Mouse (Mus musculus): ENCODE measurements around the gene Kcnk10.

DNA sequence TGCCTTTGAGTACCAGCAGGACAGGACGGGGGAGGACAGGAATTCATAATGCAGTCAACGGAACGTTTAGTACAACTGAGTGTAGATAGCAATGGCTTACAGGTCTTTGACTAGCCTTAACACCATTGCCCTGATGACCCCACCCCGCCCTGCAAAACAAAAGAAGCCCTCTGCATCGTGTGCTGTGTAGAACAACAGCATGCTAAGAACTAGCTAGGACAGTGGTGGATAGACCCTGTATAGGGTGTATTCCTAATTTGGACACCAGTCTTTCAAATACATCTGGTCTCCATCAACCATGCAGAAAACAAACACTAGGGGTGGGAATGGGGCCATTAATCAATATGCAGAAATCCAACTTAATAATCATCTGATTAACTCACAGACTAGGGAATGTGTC lies 147.4 kb downstream of the Kcnk10 start:
- TF ChIP-seq CTCF (IDR thresholded peaks at IDR 0.05; ENCODE audit: low read depth) (no peak), EP300 (IDR thresholded peaks at IDR 0.05; ENCODE audit: low read depth) (no peak)

All from liver, postnatal 0 days (tissue).